Mouse (Mus musculus) retina, postnatal 7 days (tissue): ENCODE data around the gene Coro1b.

Experiments used
- DNase-seq: peaks from one replicate; pipeline ENCODE4 v3.0.0-alpha.2; 2012; ENCODE audit warnings: low read depth, low spot score

The Coro1b gene

GRCm38 (mm10) chr19:4156073-4156579 lies 7.7 kb downstream of the Coro1b start:
- DNase-seq: no peak

DNA sequence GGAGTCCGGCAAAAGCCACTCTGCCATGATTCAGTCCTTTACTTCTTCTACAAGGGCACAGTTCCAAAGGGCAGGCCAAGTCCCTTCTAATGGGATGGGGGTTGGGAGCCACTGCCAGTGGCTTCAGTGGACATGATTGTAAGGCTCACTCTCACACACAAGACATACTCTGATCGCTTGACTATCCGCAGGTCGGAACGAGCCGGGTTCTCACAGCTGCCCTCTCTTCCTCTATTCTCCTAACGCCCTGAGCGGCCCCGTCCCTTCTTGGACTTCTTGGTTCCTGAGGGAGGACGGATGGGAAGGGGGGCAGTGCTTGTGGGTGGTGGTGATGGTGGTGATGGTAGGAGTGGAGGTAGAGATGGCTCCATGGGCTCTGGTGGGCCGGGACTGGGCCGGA lies 8.4 kb downstream of the Coro1b start:
- DNase-seq: no peak

GRCm38 (mm10) chr19:4159049-4159448 lies 10.6 kb downstream of the Coro1b start:
- DNase-seq: no peak

GRCm38 (mm10) chr19:4162646-4163542 lies 14.5 kb downstream of the Coro1b start, which contains the start of gene Rps6kb2:
TSS of gene Rps6kb2 (minus strand) at chr19:4163354.
- peak; percentile 90 for DNase-seq

DNA sequence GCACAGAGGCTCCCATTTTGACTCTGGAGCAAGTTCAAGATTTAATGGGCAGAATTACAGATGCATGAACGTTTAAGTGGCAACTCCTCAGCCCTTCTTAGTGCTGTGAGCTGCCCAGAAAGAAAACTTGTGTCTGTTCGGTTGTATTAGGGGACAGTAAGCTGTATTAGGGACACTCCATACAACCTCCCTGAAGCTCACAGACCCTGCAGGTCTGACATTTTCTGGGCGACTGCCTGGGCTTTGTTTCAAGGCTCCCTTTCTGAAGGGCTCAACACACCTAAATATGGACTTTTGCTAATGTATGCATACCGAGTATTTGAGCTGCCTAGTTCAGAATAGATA lies 15.1 kb downstream of the Coro1b start:
- DNase-seq: no peak

DNA sequence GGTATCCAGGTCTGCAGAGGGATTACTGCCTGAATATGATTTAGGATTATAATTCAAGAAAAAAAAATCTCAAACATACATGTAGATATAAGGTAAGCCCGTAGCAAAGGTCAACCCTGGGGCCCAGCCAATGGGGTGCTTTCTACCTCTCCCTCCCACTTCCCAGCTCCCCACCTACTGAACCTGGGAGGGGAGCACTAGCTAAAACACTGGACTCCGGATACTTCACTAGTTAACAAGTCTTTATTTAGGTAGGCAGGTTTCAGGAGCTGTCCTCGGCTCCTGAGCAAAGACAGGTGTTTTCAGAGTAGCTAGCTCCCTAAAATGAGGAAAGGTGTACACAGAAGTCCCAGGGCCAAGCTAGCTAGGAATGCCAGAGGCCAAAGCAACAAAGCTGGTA lies 15.7 kb downstream of the Coro1b start:
- no peak for DNase-seq

DNA sequence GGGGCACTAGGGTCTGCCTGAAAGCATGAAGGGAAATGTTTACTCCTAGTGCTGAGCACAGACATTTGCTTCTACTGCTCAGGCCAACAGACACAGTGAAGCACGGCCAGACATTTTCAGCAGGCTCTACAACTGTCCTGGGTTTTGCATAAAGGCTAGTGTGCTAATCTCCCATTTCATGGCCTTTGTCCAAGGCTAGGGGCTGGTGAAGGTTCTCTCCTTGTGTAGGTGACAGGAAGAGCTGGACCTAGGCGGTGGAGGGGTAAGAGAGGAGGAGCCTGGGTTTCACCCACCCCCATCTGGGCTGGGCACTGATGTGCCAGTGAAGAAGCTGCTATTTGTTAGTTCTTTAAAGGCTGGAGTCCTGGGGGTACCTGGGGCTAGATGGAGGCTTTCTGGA lies 16.3 kb downstream of the Coro1b start:
- DNase-seq: no peak

GRCm38 (mm10) chr19:4166678-4167476 lies 18.5 kb downstream of the Coro1b start:
- no peak for DNase-seq

GRCm38 (mm10) chr19:4169378-4169784 lies 21.0 kb downstream of the Coro1b start:
- DNase-seq: peak; percentile 94

DNA sequence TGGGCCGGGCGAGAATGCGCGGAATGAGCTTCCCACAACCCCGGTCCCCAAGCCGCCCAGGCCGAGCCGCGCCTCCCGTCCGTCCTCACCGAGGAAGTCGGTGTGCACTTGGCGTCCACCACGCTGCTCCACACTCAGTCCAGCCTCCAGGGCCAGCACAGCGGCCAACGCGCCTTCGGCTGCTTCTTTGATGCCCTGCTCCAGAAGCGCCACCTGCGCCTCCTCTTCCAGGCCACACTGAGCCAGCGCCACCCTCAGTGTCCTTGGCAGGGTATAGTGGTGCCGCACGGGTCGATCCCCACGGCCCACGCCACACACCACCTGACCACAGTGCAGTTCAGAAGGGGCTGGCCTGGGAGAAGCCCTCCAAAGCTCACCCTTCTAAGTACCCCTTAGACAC lies 21.4 kb downstream of the Coro1b start:
- DNase-seq: no peak

GRCm38 (mm10) chr19:4170723-4171392 lies 22.4 kb downstream of the Coro1b start:
- no peak for DNase-seq

GRCm38 (mm10) chr19:4171393-4172290 lies 23.2 kb downstream of the Coro1b start:
- no peak for DNase-seq

DNA sequence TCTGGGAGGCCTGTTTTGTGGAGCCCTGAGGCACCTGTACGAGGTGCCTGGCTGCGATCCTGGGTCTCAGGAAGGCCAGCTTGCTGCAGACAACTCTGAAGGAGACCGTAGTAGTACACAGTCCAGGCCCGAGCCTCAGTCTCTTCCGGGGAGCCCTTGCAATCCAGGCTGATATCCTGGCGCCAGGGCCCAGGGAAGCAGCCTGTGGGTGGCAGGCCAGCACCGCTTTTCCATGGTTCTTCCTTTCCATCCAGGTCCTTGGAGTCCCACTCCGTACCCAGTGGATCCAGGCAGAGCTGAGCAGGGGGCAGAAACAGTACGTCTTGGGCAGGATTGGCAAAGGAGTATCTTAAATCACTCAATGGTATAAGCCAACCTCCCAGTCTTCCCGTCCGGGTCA lies 24.5 kb downstream of the Coro1b start:
- DNase-seq: no peak

DNA sequence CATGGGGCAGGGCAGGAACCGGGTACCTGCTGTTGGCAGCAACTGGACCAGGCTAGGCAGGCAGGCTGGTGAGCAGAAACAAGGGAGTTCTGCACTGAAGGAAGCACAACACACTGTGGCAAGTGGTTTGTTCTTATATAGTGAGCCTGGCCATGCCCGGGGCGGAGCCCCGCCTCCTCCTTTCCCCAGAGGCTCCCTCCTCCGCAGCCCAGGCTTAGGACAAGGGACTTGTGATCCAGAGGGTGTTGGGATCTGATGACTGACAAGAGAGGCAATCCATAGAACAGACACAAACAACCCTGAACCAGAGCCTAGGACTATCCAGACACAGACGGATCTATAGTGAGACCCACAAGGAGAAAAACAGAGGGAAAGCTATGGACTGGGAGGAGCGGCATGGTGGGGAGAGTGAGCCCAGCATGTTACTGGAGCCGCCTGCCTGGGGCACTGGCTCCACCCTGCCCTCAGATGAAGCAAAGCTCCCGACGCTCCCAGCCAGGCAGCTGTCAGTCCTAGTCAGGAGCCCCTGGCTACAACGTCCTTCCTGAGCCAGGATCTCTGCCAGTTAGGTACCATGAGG lies 27.0 kb downstream of the Coro1b start, which contains the start of gene Carns1:
TSS of gene Carns1 (minus strand) at position 112 of the 580 bp plus-strand sequence.
- peak; percentile 38 for DNase-seq

DNA sequence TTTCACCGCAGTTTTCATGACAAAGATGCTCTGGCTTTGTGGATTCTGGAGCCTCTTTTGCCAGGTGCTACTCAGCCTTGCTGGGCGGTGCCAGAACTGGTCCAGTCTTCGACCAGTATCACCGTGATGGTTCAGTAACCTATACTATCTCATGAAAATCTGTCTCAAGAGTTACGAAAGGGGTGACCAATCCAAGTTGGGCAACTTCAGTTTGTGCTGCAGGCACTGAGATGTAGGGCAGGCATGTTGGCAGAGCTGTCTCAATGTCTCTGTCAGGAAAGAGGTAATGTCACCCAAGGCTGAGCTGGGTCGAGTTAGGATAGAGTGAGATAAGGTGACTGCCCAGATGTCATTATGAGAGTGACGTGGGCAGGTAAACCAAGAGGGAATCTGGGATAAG lies 32.0 kb downstream of the Coro1b start:
- DNase-seq: no peak

- no peak for DNase-seq
Measured at GRCm38 (mm10) chr19:4181892-4182291, 33.5 kb downstream of the Coro1b start.

- no peak for DNase-seq
Measured at GRCm38 (mm10) chr19:4183689-4184088, 35.3 kb downstream of the Coro1b start.

- DNase-seq: no peak
Measured at GRCm38 (mm10) chr19:4184976-4185975, 36.9 kb downstream of the Coro1b start.

- DNase-seq: no peak
Measured at GRCm38 (mm10) chr19:4187303-4187702, 38.9 kb downstream of the Coro1b start.
